ENCODE assay signal across 7 mouse cellular contexts in the genomic region with DNA sequence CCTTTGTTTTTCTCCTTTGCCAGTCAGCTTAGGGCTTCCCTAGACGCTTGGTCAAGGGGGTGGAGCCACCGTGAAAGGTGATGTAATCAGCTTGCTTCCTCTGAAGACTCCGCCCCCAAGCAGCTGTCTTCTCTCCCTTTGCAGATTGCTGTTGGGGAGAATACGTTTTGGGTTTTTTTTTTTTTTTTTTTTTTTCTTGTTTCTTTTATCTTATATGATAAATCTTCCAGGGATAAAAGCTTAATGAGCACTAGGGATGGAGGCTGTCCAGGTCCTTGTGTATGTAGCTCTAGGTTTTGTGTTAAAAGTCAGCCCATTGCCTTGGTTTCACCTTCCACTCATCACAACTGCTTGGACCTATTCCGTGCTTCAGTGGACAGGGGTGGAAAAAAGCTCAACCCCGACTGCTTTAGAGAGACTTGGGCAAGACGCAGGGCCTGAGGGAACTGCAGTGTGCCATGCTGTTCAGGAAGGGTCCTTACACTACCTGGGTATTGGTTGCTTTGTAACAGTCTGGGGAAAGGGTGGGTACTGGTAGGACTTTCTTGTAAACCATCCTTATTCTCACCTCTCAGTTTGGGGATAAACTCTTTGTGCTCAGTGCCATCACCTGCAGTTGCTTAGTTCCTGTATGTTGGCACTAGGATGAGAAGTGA. TPM values are rescaled to one million over a fixed set of nuclear protein-coding genes. Genes with fewer than 3 reads are reported as not detected.
DNase-seq lines count a peak whose midpoint lies in the region; ATAC-seq and TF ChIP-seq lines count a peak whose summit lies in the region.

No protein-coding gene starts in this region.

- H3K27ac ChIP-seq in intestine, postnatal 0 days (ENCODE audit: low read depth, low read length) = peak overlapping the region; percentile 95
- peak overlapping the region; percentile 99 for H3K27ac ChIP-seq in midbrain, embryonic 12.5 days (replicated peaks)
- H3K27ac ChIP-seq in small intestine, adult 2 months (ENCODE audit: insufficient read depth, low read depth, low read length) = peak overlapping the region; percentile 99

- ATAC-seq in intestine, postnatal 0 days = peak; percentile 16
- ATAC-seq in midbrain, embryonic 12.5 days (ENCODE audit: low FRiP score, low read depth) = peak; percentile 42

- 10% methylated on average over 7 of the region's 7 CpGs for WGBS in intestine, postnatal 0 days
- 9% methylated on average over 7 of the region's 7 CpGs for WGBS in midbrain, embryonic 12.5 days
- 4% methylated on average over 7 of the region's 7 CpGs for WGBS in small intestine, adult 2 months

- peaks cover 7% of the 10 kb centered on the region; the same call in 1 of the 2 replicates for H3K4me1 ChIP-seq in intestine, postnatal 0 days (replicated peaks; ENCODE audit: control insufficient read depth, insufficient read depth, low read length)
- peaks cover 29% of the 10 kb centered on the region for H3K4me1 ChIP-seq in midbrain, embryonic 12.5 days
- peaks cover 18% of the 10 kb centered on the region for H3K4me1 ChIP-seq in small intestine, adult 2 months (ENCODE audit: control insufficient read depth, insufficient read depth, insufficient read length, low read length)

- intact Hi-C loops in left cerebral cortex, postnatal 4 days (cut with DNase I) = no loop called here

- H3K9me3 ChIP-seq in intestine, postnatal 0 days (ENCODE audit: control insufficient read depth) = no peaks in the 10 kb centered on the region
- H3K9me3 ChIP-seq in midbrain, embryonic 12.5 days = no peaks in the 10 kb centered on the region

- no peak for TF ChIP-seq CTCF in intestine, postnatal 0 days (IDR thresholded peaks at IDR 0.05; ENCODE audit: low read depth)
- TF ChIP-seq CTCF in small intestine, adult 2 months (IDR thresholded peaks at IDR 0.05; ENCODE audit: extremely low read depth, insufficient read length, insufficient replicate concordance, low read depth, low read length) = no peak

- TF ChIP-seq POLR2A in small intestine, adult 2 months (IDR thresholded peaks at IDR 0.05; ENCODE audit: low read depth, low read length) = no peak; the same call in 1 of the 2 replicates

- peak overlapping the region; percentile 93 for H3K9ac ChIP-seq in intestine, postnatal 0 days (ENCODE audit: low read depth, low read length)
- H3K9ac ChIP-seq in midbrain, embryonic 12.5 days (replicated peaks) = peak overlapping the region; percentile 99

- peaks cover 10% of the 10 kb centered on the region for H3K36me3 ChIP-seq in intestine, postnatal 0 days (ENCODE audit: control insufficient read depth, insufficient read depth)
- peaks cover 13% of the 10 kb centered on the region for H3K36me3 ChIP-seq in midbrain, embryonic 12.5 days
- H3K36me3 ChIP-seq in small intestine, adult 2 months (ENCODE audit: control insufficient read depth, insufficient read depth, low read length) = peaks cover 26% of the 10 kb centered on the region

- peak overlapping the region; percentile 86 for H3K4me3 ChIP-seq in intestine, postnatal 0 days (ENCODE audit: low read depth, low read length)
- peak overlapping the region; percentile 78 for H3K4me3 ChIP-seq in midbrain, embryonic 12.5 days
- H3K4me3 ChIP-seq in small intestine, adult 2 months (ENCODE audit: low read depth, low read length) = peak overlapping the region; percentile 58

- H3K27me3 ChIP-seq in intestine, postnatal 0 days (replicated peaks; ENCODE audit: control insufficient read depth, insufficient read depth, low read length) = no peaks in the 10 kb centered on the region
- no peaks in the 10 kb centered on the region for H3K27me3 ChIP-seq in midbrain, embryonic 12.5 days
- H3K27me3 ChIP-seq in small intestine, adult 2 months (ENCODE audit: control insufficient read depth, insufficient read depth, low read length) = no peaks in the 10 kb centered on the region

- peak; percentile 96 for DNase-seq in adrenal gland, adult 8-10 months
- peak; percentile 88 for DNase-seq in embryo, embryonic 9.5 days (ENCODE audit: extremely low spot score)
- peak; percentile 77 to 95 for DNase-seq in gastrocnemius, postnatal 4 days (ENCODE audit: low spot score in 2 of 2)
- DNase-seq in left cerebral cortex, postnatal 4 days = peak; percentile 96

- H3K4me2 ChIP-seq in intestine, postnatal 0 days (replicated peaks; ENCODE audit: low read depth) = peak overlapping the region; percentile 69
- H3K4me2 ChIP-seq in midbrain, embryonic 12.5 days (replicated peaks) = peak overlapping the region; percentile 71

RNA-seq across cellular contexts. Expression of gene Ppp1r10, which starts 3.0 kb away (rescaled TPM):
- total RNA-seq in adrenal gland, adult 8-10 months (2022) = 100 to 1,000 TPM in 1 of 4 experiments, 10 to 100 TPM in 3; 65.5 to 105 (median 89.6) TPM
- 10 to 100 TPM; 44.6 to 52.8 TPM for total RNA-seq in gastrocnemius, postnatal 4 days (2021)
- 13.8 and 14.3 TPM in 2 replicates for polyA plus RNA-seq in intestine, postnatal 0 days (2015; fragmentation: Nextera tagmentation; extraction: Ambion mirVana)
- total RNA-seq in left cerebral cortex, postnatal 4 days (2021) = 10 to 100 TPM; 75.1 to 76.5 TPM
- polyA plus RNA-seq in midbrain, embryonic 12.5 days (2016; fragmentation: Nextera tagmentation; extraction: Ambion mirVana) = 68.6 and 70.4 TPM in 2 replicates
- 15.1 and 33.3 TPM in 2 replicates for polyA plus RNA-seq in small intestine, adult 2 months (2012; rRNA removed)

RNA-seq across cellular contexts. Expression of gene Mrps18b, which starts 3.0 kb away (rescaled TPM):
- total RNA-seq in adrenal gland, adult 8-10 months (2022) = 100 to 1,000 TPM in 2 of 4 experiments, 10 to 100 TPM in 2; 81.7 to 102 (median 99.4) TPM
- total RNA-seq in gastrocnemius, postnatal 4 days (2021) = 10 to 100 TPM; 40.5 to 46.8 TPM
- 81.6 and 85.7 TPM in 2 replicates for polyA plus RNA-seq in intestine, postnatal 0 days (2015; fragmentation: Nextera tagmentation; extraction: Ambion mirVana)
- total RNA-seq in left cerebral cortex, postnatal 4 days (2021) = 10 to 100 TPM; 45.9 to 47.4 TPM
- 45.5 and 53.6 TPM in 2 replicates for polyA plus RNA-seq in midbrain, embryonic 12.5 days (2016; fragmentation: Nextera tagmentation; extraction: Ambion mirVana)
- 49.0 and 63.4 TPM in 2 replicates for polyA plus RNA-seq in small intestine, adult 2 months (2012; rRNA removed)

RNA-seq across cellular contexts. Expression of gene Atat1, which starts 9.3 kb away (rescaled TPM):
- total RNA-seq in adrenal gland, adult 8-10 months (2022) = 10 to 100 TPM; 34.8 to 61.0 (median 44.9) TPM
- total RNA-seq in gastrocnemius, postnatal 4 days (2021) = 10 to 100 TPM; 13.3 to 18.4 TPM
- polyA plus RNA-seq in intestine, postnatal 0 days (2015; fragmentation: Nextera tagmentation; extraction: Ambion mirVana) = 11.0 and 11.9 TPM in 2 replicates
- 100 to 1,000 TPM; 285 to 292 TPM for total RNA-seq in left cerebral cortex, postnatal 4 days (2021)
- polyA plus RNA-seq in midbrain, embryonic 12.5 days (2016; fragmentation: Nextera tagmentation; extraction: Ambion mirVana) = 279 and 282 TPM in 2 replicates
- 24.7 and 56.1 TPM in 2 replicates for polyA plus RNA-seq in small intestine, adult 2 months (2012; rRNA removed)

RNA-seq across cellular contexts. Expression of gene 2310061I04Rik, which starts 22.0 kb away (rescaled TPM):
- 10 to 100 TPM; 33.1 to 46.5 (median 40.3) TPM for total RNA-seq in adrenal gland, adult 8-10 months (2022)
- total RNA-seq in gastrocnemius, postnatal 4 days (2021) = 10 to 100 TPM; 44.4 to 49.0 TPM
- 31.5 and 32.3 TPM in 2 replicates for polyA plus RNA-seq in intestine, postnatal 0 days (2015; fragmentation: Nextera tagmentation; extraction: Ambion mirVana)
- 10 to 100 TPM; 59.8 to 69.2 TPM for total RNA-seq in left cerebral cortex, postnatal 4 days (2021)
- polyA plus RNA-seq in midbrain, embryonic 12.5 days (2016; fragmentation: Nextera tagmentation; extraction: Ambion mirVana) = 24.9 and 29.2 TPM in 2 replicates
- 82.8 and 142 TPM in 2 replicates for polyA plus RNA-seq in small intestine, adult 2 months (2012; rRNA removed)

RNA-seq across cellular contexts. Expression of gene Dhx16, which starts 39.6 kb away (rescaled TPM):
- total RNA-seq in adrenal gland, adult 8-10 months (2022) = 10 to 100 TPM; 40.6 to 57.8 (median 52.0) TPM
- total RNA-seq in gastrocnemius, postnatal 4 days (2021) = 10 to 100 TPM; 22.1 to 25.1 TPM
- 17.2 and 18.1 TPM in 2 replicates for polyA plus RNA-seq in intestine, postnatal 0 days (2015; fragmentation: Nextera tagmentation; extraction: Ambion mirVana)
- total RNA-seq in left cerebral cortex, postnatal 4 days (2021) = 10 to 100 TPM; 37.4 to 38.8 TPM
- polyA plus RNA-seq in midbrain, embryonic 12.5 days (2016; fragmentation: Nextera tagmentation; extraction: Ambion mirVana) = 47.8 and 48.2 TPM in 2 replicates
- 47.0 and 64.3 TPM in 2 replicates for polyA plus RNA-seq in small intestine, adult 2 months (2012; rRNA removed)

Comparison
In these comparisons a context has a peak if more than half of its experiments do, and no peak if none do; other contexts are left out.
1. Peak in every context shown above with its lines: DNase-seq, ATAC-seq, H3K4me3 ChIP-seq and H3K27ac ChIP-seq.
2. RNA of gene Atat1, which starts 9.3 kb away (total RNA-seq): 285 to 292 TPM in left cerebral cortex, postnatal 4 days; 34.8 to 61.0 TPM in adrenal gland, adult 8-10 months and 13.3 to 18.4 TPM in gastrocnemius, postnatal 4 days; every median in the first group is over 4 times any median in the second.